Mouse (Mus musculus) fat pad, adult 2 months (tissue): ENCODE measurements around the gene Gadd45g.

Experiments used
- DNase-seq: peaks from one replicate; pipeline ENCODE4 v3.0.0-alpha.2; 2011; ENCODE audit warnings: low read depth, low spot score; ENCODE audit errors: extremely low read depth

The Gadd45g gene

DNA sequence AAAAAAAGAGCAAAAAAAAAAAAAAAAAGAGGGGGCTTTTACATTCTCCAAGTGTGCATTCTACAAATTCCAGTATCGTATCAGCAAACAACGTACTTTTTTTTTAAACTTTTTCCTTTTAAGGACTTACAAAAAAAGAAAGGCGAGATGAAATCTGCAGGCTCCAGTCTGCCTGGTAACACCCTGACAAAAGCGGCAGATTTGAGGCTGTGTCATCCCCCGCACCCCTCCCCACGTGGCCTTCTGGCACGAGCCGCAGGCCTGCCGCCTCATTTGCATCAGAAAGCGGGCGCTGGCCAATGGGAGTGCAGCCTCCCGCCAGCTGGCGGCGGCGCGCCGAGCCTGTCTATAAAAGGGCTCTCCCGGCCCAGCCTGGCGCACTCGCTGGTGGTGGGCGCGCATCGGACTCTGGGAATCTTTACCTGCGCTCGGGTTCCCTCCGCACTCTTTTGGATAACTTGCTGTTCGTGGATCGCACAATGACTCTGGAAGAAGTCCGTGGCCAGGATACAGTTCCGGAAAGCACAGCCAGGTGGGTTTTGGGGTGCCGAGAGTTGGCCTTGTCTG, at the start of gene Gadd45g:
TSS of gene Gadd45g (plus strand) at position 378 of the 567 bp plus-strand sequence.
- no peak for DNase-seq

- no peak for DNase-seq
Observed at GRCm38 (mm10) chr13:51797899-51798746, 48.4 kb upstream of the Gadd45g start.

DNA sequence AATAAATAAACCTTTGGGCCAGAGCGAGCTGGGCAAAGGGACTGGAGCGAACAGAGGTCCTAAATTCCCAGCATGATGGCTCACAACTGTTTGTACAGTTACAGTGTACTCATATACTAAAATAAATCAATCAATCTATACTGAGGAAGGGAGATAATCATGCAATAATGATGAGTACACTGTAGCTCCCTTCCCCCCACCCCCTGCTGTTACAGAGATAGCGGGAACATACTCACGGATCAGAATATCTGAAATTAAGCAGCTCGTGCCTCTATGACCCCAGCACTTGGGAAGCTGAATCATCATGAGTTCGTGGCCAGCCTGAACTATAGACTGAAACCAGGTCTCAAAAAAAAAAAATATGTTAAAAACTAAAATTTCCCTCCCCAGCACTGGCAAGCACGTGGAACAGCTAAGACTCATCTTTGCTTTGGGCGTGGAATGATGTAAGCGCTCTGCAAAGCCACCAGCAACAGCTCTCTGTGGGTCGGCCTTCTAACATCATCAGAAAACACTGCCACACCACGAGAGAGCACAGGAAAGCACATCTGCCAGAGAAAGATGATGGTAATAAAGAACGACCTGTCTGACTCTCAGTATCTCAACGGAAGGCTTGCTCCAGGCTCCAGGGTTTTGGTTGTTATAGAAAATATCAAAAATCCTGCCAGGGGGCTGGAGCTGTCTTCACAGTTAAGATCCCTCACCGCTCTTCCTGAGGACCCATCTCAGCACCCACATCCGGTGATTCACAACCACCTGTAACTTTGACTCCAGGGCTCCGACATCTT, 46.5 kb upstream of the Gadd45g start:
- no peak for DNase-seq

GRCm38 (mm10) chr13:51800921-51801320, 45.6 kb upstream of the Gadd45g start:
- DNase-seq: no peak

DNA sequence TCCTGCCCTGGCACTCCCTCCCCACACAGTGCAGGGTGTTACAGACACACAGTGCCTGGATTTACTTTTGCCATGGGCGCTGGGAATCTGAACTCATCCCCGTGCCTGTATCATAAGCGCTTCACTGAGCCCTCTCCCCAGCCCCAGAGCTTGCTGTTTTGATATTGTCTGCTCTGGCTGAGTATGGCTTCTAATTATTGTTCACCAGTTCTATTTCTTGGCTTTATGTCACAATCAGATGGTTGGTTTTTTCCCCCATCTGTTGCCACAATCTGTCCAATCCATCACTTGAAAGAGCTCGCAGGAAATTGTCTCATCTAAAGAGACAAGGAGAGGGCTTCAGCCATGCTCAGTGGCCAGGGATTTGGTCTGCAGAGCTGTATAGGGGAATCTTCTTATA, 40.8 kb upstream of the Gadd45g start:
- DNase-seq: no peak

DNA sequence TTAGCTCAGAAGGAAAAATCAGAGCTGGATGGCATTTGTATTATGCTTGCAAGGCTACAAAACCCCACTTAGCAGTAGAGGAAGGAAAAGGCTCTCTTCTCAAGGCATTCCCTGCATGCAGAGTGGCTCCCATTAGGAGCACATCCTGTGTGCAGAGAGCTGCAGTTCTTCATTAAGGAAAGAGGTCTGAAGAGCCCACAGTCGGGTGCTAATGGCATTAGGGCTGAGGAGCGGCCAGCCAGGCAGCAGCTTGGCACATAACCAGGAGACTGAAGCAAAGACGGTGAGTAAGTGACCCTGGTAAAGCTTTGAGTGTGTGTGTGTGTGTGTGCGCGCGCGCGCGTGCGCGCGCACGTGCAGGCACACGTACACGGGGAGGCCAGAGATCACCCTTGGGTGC, 40.3 kb upstream of the Gadd45g start:
- DNase-seq: no peak

- no peak for DNase-seq
Observed at GRCm38 (mm10) chr13:51808141-51808540, 38.3 kb upstream of the Gadd45g start.

GRCm38 (mm10) chr13:51813621-51814615, 32.6 kb upstream of the Gadd45g start:
- no peak for DNase-seq

GRCm38 (mm10) chr13:51814646-51815045, 31.8 kb upstream of the Gadd45g start:
- no peak for DNase-seq

- no peak for DNase-seq
Observed at GRCm38 (mm10) chr13:51815865-51816504, 30.5 kb upstream of the Gadd45g start.

DNA sequence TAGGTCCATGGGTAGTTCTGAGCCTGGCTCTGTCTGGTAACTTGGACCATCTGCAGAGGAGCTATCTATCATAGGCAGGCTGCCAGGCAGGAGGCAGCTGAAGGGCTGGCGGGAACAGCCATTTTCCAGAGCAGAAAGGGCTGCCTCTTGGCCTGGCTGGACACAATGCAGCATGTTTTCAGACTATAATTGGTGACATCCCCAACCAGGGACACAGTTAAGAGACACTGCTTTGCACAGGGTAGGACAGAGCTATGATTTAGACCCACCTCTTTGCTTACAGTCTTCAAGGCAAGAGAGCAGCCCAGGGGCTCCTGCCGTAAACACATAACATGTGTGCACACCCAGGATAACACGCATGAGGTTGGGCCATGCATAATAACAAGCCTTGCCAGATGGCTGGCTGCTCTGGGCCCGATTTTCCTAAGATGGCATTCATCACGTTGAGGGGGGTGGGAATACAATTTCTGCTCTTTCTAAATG, 29.9 kb upstream of the Gadd45g start:
- DNase-seq: no peak

DNA sequence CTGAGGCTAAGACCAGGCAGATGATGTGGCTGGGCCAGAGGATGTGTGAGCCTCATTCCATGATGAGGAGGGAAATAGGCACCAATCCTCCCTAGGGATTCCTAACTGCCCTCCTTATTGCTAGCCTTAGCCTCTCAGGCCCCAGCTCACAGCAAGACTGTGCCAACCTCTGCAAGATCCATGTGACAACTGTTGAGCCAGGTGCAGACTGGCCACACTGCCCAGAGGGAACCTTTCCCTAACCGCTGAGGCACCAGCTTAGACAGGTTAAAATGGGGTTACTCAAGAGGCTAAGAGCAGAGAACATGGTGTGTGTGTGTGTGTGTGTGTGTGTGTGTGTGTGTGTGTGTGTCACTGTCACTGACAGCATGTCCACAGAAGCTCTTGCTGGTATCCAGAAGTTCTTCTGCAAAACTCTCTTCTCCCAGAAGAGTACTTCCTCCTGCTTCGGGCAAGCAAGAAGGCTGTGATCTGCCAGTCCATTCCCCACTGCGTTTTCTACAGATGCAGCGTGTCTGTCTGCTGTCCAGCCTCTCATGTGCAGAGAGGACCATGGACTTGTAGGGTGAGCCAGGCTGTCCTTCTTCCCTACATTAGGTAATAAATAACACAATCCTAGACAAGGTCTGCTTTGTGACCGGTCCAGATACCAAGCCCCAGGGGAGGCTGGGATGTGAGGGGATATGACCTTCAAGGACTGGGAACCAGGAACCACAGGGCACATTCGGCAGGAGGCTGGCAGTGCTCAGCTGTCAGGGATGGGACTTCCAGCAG, 28.1 kb upstream of the Gadd45g start:
- DNase-seq: no peak

DNA sequence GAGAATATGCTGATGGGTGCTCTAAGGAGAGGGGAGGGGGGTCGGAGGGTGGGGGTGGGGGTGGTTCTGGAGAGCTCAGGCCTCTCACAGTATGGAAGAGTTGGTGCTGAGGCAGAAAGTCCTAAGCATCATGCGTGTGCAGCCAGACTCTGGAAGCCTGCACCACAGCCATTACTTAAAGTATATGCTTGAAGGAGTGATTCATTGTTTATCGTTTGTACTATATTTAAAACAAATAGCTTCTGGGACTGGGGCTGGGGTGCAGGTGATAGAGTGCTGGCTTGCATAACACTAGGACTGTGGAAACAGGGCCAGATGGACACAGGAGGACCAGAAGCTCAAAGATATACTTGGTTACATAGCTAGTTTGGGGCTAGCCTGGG, 27.5 kb upstream of the Gadd45g start:
- DNase-seq: no peak

GRCm38 (mm10) chr13:51819351-51819750, 27.1 kb upstream of the Gadd45g start:
- DNase-seq: no peak

- DNase-seq: no peak
Observed at GRCm38 (mm10) chr13:51821988-51822387, 24.5 kb upstream of the Gadd45g start.

DNA sequence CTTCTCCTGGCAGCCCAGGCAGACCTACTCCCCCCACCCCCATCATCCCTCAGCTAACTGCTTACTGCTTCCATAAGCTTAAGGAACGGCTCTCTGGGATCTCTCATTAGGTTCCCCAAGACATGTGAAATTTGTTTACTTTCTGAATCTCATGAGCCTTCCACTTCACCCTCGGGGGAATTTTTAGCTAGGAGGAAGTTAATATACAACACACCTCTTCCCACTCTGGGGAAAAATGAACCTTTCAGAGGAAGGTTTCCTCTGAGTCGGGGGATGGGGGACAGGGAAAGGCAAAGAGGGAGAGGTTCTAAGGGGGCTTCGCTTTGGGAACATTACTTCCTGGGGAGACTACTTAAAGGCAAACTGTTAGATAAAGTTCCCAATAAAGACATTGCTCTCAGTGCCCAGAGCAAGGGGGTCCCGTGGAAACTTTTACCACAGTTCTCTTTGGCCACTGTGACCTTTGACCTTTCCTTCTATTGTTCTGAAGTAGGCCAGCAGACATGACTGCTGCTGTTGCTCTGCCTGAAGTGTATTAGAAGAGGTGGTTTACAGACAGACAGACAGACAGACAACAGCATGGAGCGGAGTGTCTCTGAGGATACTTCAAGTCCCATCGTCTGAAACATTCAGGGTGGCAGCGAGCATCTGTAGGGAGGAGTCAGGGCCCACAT, 22.5 kb upstream of the Gadd45g start:
- DNase-seq: no peak

- DNase-seq: no peak
Observed at GRCm38 (mm10) chr13:51830744-51831450, 15.6 kb upstream of the Gadd45g start.

GRCm38 (mm10) chr13:51832491-51832890, 14.0 kb upstream of the Gadd45g start:
- DNase-seq: no peak
